Mouse (Mus musculus): ENCODE measurements around the gene Odf4. TPM values are rescaled to one million over a fixed set of nuclear protein-coding genes. Genes with fewer than 3 reads are reported as not detected.

Odf4 gene
- total and polyA plus RNA-seq, 2 experiments from 2014 or later = 1.5 to 2.2 TPM

GRCm38 (mm10) chr11:68898790-68899189, 28.1 kb downstream of the Odf4 start:
- DNase-seq (ENCODE audit: low spot score) (no peak), ATAC-seq (ENCODE audit: low FRiP score) (no peak)
- Histone ChIP-seq H3K27me3 (ENCODE audit: insufficient read depth, low read length) (peaks cover 5% of the 10 kb centered on the region; the same call in 1 of the 2 replicates), H3K27ac (ENCODE audit: low read depth, low read length) (no peak overlapping the region), H3K9me3 (ENCODE audit: low read length) (no peaks in the 10 kb centered on the region), H3K4me2 (ENCODE audit: low read depth, low read length, poor library complexity, severe bottlenecking) (no peak overlapping the region), H3K36me3 (ENCODE audit: insufficient read depth, low read length) (peaks cover 3% of the 10 kb centered on the region; the same call in 1 of the 2 replicates), H3K4me1 (ENCODE audit: insufficient read depth, low read length) (no peaks in the 10 kb centered on the region), H3K4me3 (ENCODE audit: low read depth, low read length) (no peak overlapping the region), H3K9ac (replicated peaks; ENCODE audit: low read length, poor library complexity, severe bottlenecking) (no peak overlapping the region)
- WGBS = 87% methylated on average over 6 of the region's 6 CpGs
- TF ChIP-seq CTCF (IDR thresholded peaks at IDR 0.05) = no peak

- no peak overlapping the region for H3K27ac ChIP-seq (ENCODE audit: low read depth, low read length)
- no peak for ATAC-seq (ENCODE audit: low FRiP score)
- WGBS = 69% methylated on average over 6 of the region's 6 CpGs
- H3K4me1 ChIP-seq (ENCODE audit: insufficient read depth, low read length) = no peaks in the 10 kb centered on the region
- no peak for TF ChIP-seq CTCF (IDR thresholded peaks at IDR 0.05)
- no peaks in the 10 kb centered on the region for H3K36me3 ChIP-seq (ENCODE audit: insufficient read depth, low read length)
- no peak for DNase-seq (ENCODE audit: low spot score)
- no peak overlapping the region for H3K9ac ChIP-seq (replicated peaks; ENCODE audit: low read length, poor library complexity, severe bottlenecking)
- no peak overlapping the region for H3K4me3 ChIP-seq (ENCODE audit: low read depth, low read length)
- peaks cover 5% of the 10 kb centered on the region; the same call in 1 of the 2 replicates for H3K27me3 ChIP-seq (ENCODE audit: insufficient read depth, low read length)
- H3K9me3 ChIP-seq (ENCODE audit: low read length) = no peaks in the 10 kb centered on the region
- no peak overlapping the region for H3K4me2 ChIP-seq (ENCODE audit: low read depth, low read length, poor library complexity, severe bottlenecking)
Measured at GRCm38 (mm10) chr11:68897838-68898237, 29.0 kb downstream of the Odf4 start.

- Histone ChIP-seq H3K27me3 (ENCODE audit: insufficient read depth, low read length) (peaks cover 5% of the 10 kb centered on the region; the same call in 1 of the 2 replicates), H3K9me3 (ENCODE audit: low read length) (no peaks in the 10 kb centered on the region), H3K4me3 (ENCODE audit: low read depth, low read length) (no peak overlapping the region), H3K9ac (replicated peaks; ENCODE audit: low read length, poor library complexity, severe bottlenecking) (no peak overlapping the region), H3K27ac (ENCODE audit: low read depth, low read length) (no peak overlapping the region), H3K4me2 (ENCODE audit: low read depth, low read length, poor library complexity, severe bottlenecking) (no peak overlapping the region), H3K36me3 (ENCODE audit: insufficient read depth, low read length) (no peaks in the 10 kb centered on the region), H3K4me1 (ENCODE audit: insufficient read depth, low read length) (no peaks in the 10 kb centered on the region)
- ATAC-seq (ENCODE audit: low FRiP score) (no peak), DNase-seq (ENCODE audit: low spot score) (peak; percentile 32)
- 52% methylated on average over 4 of the region's 4 CpGs for WGBS
- peak; percentile 78 for TF ChIP-seq CTCF (IDR thresholded peaks at IDR 0.05)
Measured at GRCm38 (mm10) chr11:68897120-68897519, 29.8 kb downstream of the Odf4 start.

- ATAC-seq (ENCODE audit: low FRiP score) (no peak), DNase-seq (ENCODE audit: low spot score) (no peak)
- Histone ChIP-seq H3K27me3 (ENCODE audit: insufficient read depth, low read length) (peaks cover 5% of the 10 kb centered on the region; the same call in 1 of the 2 replicates), H3K4me3 (ENCODE audit: low read depth, low read length) (no peak overlapping the region), H3K4me2 (ENCODE audit: low read depth, low read length, poor library complexity, severe bottlenecking) (no peak overlapping the region), H3K36me3 (ENCODE audit: insufficient read depth, low read length) (no peaks in the 10 kb centered on the region), H3K9ac (replicated peaks; ENCODE audit: low read length, poor library complexity, severe bottlenecking) (no peak overlapping the region), H3K9me3 (ENCODE audit: low read length) (no peaks in the 10 kb centered on the region), H3K27ac (ENCODE audit: low read depth, low read length) (no peak overlapping the region), H3K4me1 (ENCODE audit: insufficient read depth, low read length) (no peaks in the 10 kb centered on the region)
- WGBS = 94% methylated on average over 5 of the region's 5 CpGs
- TF ChIP-seq CTCF (IDR thresholded peaks at IDR 0.05) = no peak
Measured at GRCm38 (mm10) chr11:68896247-68896646, 30.6 kb downstream of the Odf4 start.

- no peak overlapping the region for H3K9ac ChIP-seq (replicated peaks; ENCODE audit: low read length, poor library complexity, severe bottlenecking)
- H3K36me3 ChIP-seq (ENCODE audit: insufficient read depth, low read length) = no peaks in the 10 kb centered on the region
- H3K27me3 ChIP-seq (ENCODE audit: insufficient read depth, low read length) = peaks cover 2% of the 10 kb centered on the region; the same call in 1 of the 2 replicates
- WGBS = 70% methylated on average over 12 of the region's 12 CpGs
- H3K9me3 ChIP-seq (ENCODE audit: low read length) = no peaks in the 10 kb centered on the region
- H3K4me3 ChIP-seq (ENCODE audit: low read depth, low read length) = no peak overlapping the region
- no peak for DNase-seq (ENCODE audit: low spot score)
- H3K4me2 ChIP-seq (ENCODE audit: low read depth, low read length, poor library complexity, severe bottlenecking) = no peak overlapping the region
- TF ChIP-seq CTCF (IDR thresholded peaks at IDR 0.05) = no peak
- no peak for ATAC-seq (ENCODE audit: low FRiP score)
- H3K4me1 ChIP-seq (ENCODE audit: insufficient read depth, low read length) = no peaks in the 10 kb centered on the region
- no peak overlapping the region for H3K27ac ChIP-seq (ENCODE audit: low read depth, low read length)
Measured at GRCm38 (mm10) chr11:68893911-68894464, 32.9 kb downstream of the Odf4 start.

GRCm38 (mm10) chr11:68892233-68892832, 34.5 kb downstream of the Odf4 start:
- WGBS = 74% methylated on average over 15 of the region's 15 CpGs
- H3K27me3 ChIP-seq (ENCODE audit: insufficient read depth, low read length) = no peaks in the 10 kb centered on the region
- H3K4me3 ChIP-seq (ENCODE audit: low read depth, low read length) = no peak overlapping the region
- H3K4me1 ChIP-seq (ENCODE audit: insufficient read depth, low read length) = no peaks in the 10 kb centered on the region
- ATAC-seq (ENCODE audit: low FRiP score) (no peak), DNase-seq (ENCODE audit: low spot score) (no peak)
- H3K36me3 ChIP-seq (ENCODE audit: insufficient read depth, low read length) = no peaks in the 10 kb centered on the region
- H3K9me3 ChIP-seq (ENCODE audit: low read length) = no peaks in the 10 kb centered on the region
- no peak overlapping the region for H3K4me2 ChIP-seq (ENCODE audit: low read depth, low read length, poor library complexity, severe bottlenecking)
- H3K27ac ChIP-seq (ENCODE audit: low read depth, low read length) = no peak overlapping the region
- H3K9ac ChIP-seq (replicated peaks; ENCODE audit: low read length, poor library complexity, severe bottlenecking) = no peak overlapping the region
- TF ChIP-seq CTCF (IDR thresholded peaks at IDR 0.05) = no peak
